Mouse (Mus musculus) liver (tissue): ENCODE data around the gene Ccnf.

Experiments
- DNase-seq: peaks from one replicate; pipeline ENCODE4 v3.0.0-alpha.2; 2020; ENCODE audit warnings: mixed read lengths

The Ccnf gene

GRCm38 (mm10) chr17:24251320-24252069 is at the start of gene Ccnf:
Ccnf (minus strand) TSS chr17:24251484.
- DNase-seq = peak; percentile 99

- DNase-seq = no peak
Observed at GRCm38 (mm10) chr17:24300651-24301050, 49.4 kb upstream of the Ccnf start.

GRCm38 (mm10) chr17:24289338-24289737 is 38.1 kb upstream of the Ccnf start:
- no peak for DNase-seq

GRCm38 (mm10) chr17:24288477-24288876 is 37.2 kb upstream of the Ccnf start:
- DNase-seq = no peak

- no peak for DNase-seq
Observed at GRCm38 (mm10) chr17:24285680-24286079, 34.4 kb upstream of the Ccnf start.

GRCm38 (mm10) chr17:24283266-24283818 is 32.1 kb upstream of the Ccnf start:
- DNase-seq = no peak

- peak; percentile 31 for DNase-seq
Observed at GRCm38 (mm10) chr17:24282637-24283036, 31.4 kb upstream of the Ccnf start.

- peak; percentile 23 for DNase-seq
Observed at GRCm38 (mm10) chr17:24279907-24280306, 28.6 kb upstream of the Ccnf start.

GRCm38 (mm10) chr17:24267133-24267532 is 15.8 kb upstream of the Ccnf start:
- no peak for DNase-seq

- DNase-seq = no peak
Observed at GRCm38 (mm10) chr17:24264766-24265165, 13.5 kb upstream of the Ccnf start.

GRCm38 (mm10) chr17:24260516-24260915 is 9.2 kb upstream of the Ccnf start:
- DNase-seq = no peak

- DNase-seq = no peak
Observed at GRCm38 (mm10) chr17:24259702-24260101, 8.4 kb upstream of the Ccnf start.

- no peak for DNase-seq
Observed at GRCm38 (mm10) chr17:24258981-24259380, 7.7 kb upstream of the Ccnf start.

GRCm38 (mm10) chr17:24252329-24252728 is 1.0 kb upstream of the Ccnf start:
- DNase-seq = no peak

GRCm38 (mm10) chr17:24250988-24251319 is 330 bp downstream of the Ccnf start:
- DNase-seq = no peak

- DNase-seq = no peak
Observed at GRCm38 (mm10) chr17:24248641-24249040, 2.6 kb downstream of the Ccnf start.

- no peak for DNase-seq
Observed at GRCm38 (mm10) chr17:24244061-24244460, 7.2 kb downstream of the Ccnf start.

GRCm38 (mm10) chr17:24243311-24243969 is 7.8 kb downstream of the Ccnf start:
- peak; percentile 75 for DNase-seq

- DNase-seq = no peak
Observed at GRCm38 (mm10) chr17:24236921-24237320, 14.4 kb downstream of the Ccnf start.

- DNase-seq = no peak
Observed at GRCm38 (mm10) chr17:24236479-24236878, 14.8 kb downstream of the Ccnf start.

GRCm38 (mm10) chr17:24227941-24228340 is 23.3 kb downstream of the Ccnf start:
- no peak for DNase-seq

- DNase-seq = no peak
Observed at GRCm38 (mm10) chr17:24226721-24227120, 24.6 kb downstream of the Ccnf start.

- peak; percentile 82 for DNase-seq
Observed at GRCm38 (mm10) chr17:24225851-24226250, 25.4 kb downstream of the Ccnf start.

- DNase-seq = no peak
Observed at GRCm38 (mm10) chr17:24224741-24225140, 26.5 kb downstream of the Ccnf start.
